Mouse (Mus musculus): Measurements from ENCODE around the gene Pdx1. TPM values are rescaled to one million over a fixed set of nuclear protein-coding genes. Genes with fewer than 3 reads are reported as not detected.

Pdx1 gene
- polyA plus RNA-seq, 1 experiment from 2014 or later, result not detected

- H3K27ac ChIP-seq (ENCODE audit: low read depth, low read length), result no peak overlapping the region
- no peaks in the 10 kb centered on the region for H3K9me3 ChIP-seq (ENCODE audit: control insufficient read depth, low read length)
- 54% methylated on average over 5 of the region's 5 CpGs for WGBS
- H3K4me2 ChIP-seq (ENCODE audit: low read depth, low read length, severe bottlenecking), result no peak overlapping the region
- H3K4me3 ChIP-seq (ENCODE audit: low read depth, low read length), result no peak overlapping the region
- no peak for DNase-seq (ENCODE audit: low spot score)
- ATAC-seq (replicated peaks; ENCODE audit: low FRiP score), result no peak
- H3K27me3 ChIP-seq (ENCODE audit: control insufficient read depth, insufficient read depth, low read length), result peaks cover 87% of the 10 kb centered on the region
- 0 out of 2 replicates have a peak, but pooled peaks cover 2% of the 10 kb centered on the region for H3K4me1 ChIP-seq (replicated peaks; ENCODE audit: control insufficient read depth, insufficient read depth, low read length)
- no peak overlapping the region for H3K9ac ChIP-seq (ENCODE audit: low read length)
- no peaks in the 10 kb centered on the region for H3K36me3 ChIP-seq (ENCODE audit: control insufficient read depth, insufficient read depth, low read length)
Observed at GRCm38 (mm10) chr5:147297249-147297648, 27.5 kb downstream of the Pdx1 start.

GRCm38 (mm10) chr5:147299255-147300000, 29.7 kb downstream of the Pdx1 start:
- ATAC-seq (replicated peaks; ENCODE audit: low FRiP score) (peak; percentile 88), DNase-seq (ENCODE audit: low spot score) (peak; percentile 83)
- no peak overlapping the region for H3K9ac ChIP-seq (ENCODE audit: low read length)
- H3K4me2 ChIP-seq (ENCODE audit: low read depth, low read length, severe bottlenecking), result peak overlapping the region; percentile 12; the same call in 1 of the 2 replicates
- WGBS, result under 1% methylated on average over 41 of the region's 41 CpGs
- H3K4me3 ChIP-seq (ENCODE audit: low read depth, low read length), result 0 out of 2 replicates have a peak overlapping the region, but pooled peaks have one; percentile 0
- peaks cover 4% of the 10 kb centered on the region; the same call in 1 of the 2 replicates for H3K4me1 ChIP-seq (replicated peaks; ENCODE audit: control insufficient read depth, insufficient read depth, low read length)
- no peaks in the 10 kb centered on the region for H3K9me3 ChIP-seq (ENCODE audit: control insufficient read depth, low read length)
- H3K27me3 ChIP-seq (ENCODE audit: control insufficient read depth, insufficient read depth, low read length), result peaks cover 90% of the 10 kb centered on the region
- H3K27ac ChIP-seq (ENCODE audit: low read depth, low read length), result no peak overlapping the region
- H3K36me3 ChIP-seq (ENCODE audit: control insufficient read depth, insufficient read depth, low read length), result no peaks in the 10 kb centered on the region

- no peak for ATAC-seq (replicated peaks; ENCODE audit: low FRiP score)
- Histone ChIP-seq H3K9ac (ENCODE audit: low read length) (no peak overlapping the region), H3K4me1 (replicated peaks; ENCODE audit: control insufficient read depth, insufficient read depth, low read length) (peaks cover 4% of the 10 kb centered on the region; the same call in 1 of the 2 replicates), H3K36me3 (ENCODE audit: control insufficient read depth, insufficient read depth, low read length) (no peaks in the 10 kb centered on the region), H3K4me2 (ENCODE audit: low read depth, low read length, severe bottlenecking) (peak overlapping the region; percentile 12; the same call in 1 of the 2 replicates), H3K27me3 (ENCODE audit: control insufficient read depth, insufficient read depth, low read length) (peaks cover 91% of the 10 kb centered on the region), H3K4me3 (ENCODE audit: low read depth, low read length) (0 out of 2 replicates have a peak overlapping the region, but pooled peaks have one; percentile 0), H3K9me3 (ENCODE audit: control insufficient read depth, low read length) (no peaks in the 10 kb centered on the region), H3K27ac (ENCODE audit: low read depth, low read length) (no peak overlapping the region)
- no peak for DNase-seq (ENCODE audit: low spot score)
- WGBS, result under 1% methylated on average over 4 of the region's 4 CpGs
Observed at GRCm38 (mm10) chr5:147300001-147300363, 30.2 kb downstream of the Pdx1 start.

- Histone ChIP-seq H3K4me1 (replicated peaks; ENCODE audit: control insufficient read depth, insufficient read depth, low read length) (peaks cover 4% of the 10 kb centered on the region), H3K36me3 (ENCODE audit: control insufficient read depth, insufficient read depth, low read length) (no peaks in the 10 kb centered on the region), H3K4me3 (ENCODE audit: low read depth, low read length) (no peak overlapping the region), H3K9ac (ENCODE audit: low read length) (no peak overlapping the region), H3K4me2 (ENCODE audit: low read depth, low read length, severe bottlenecking) (no peak overlapping the region), H3K27ac (ENCODE audit: low read depth, low read length) (no peak overlapping the region), H3K27me3 (ENCODE audit: control insufficient read depth, insufficient read depth, low read length) (peaks cover 93% of the 10 kb centered on the region), H3K9me3 (ENCODE audit: control insufficient read depth, low read length) (no peaks in the 10 kb centered on the region)
- WGBS, result under 1% methylated on average over 21 of the region's 21 CpGs
- ATAC-seq (replicated peaks; ENCODE audit: low FRiP score) (no peak), DNase-seq (ENCODE audit: low spot score) (peak; percentile 48)
Observed at GRCm38 (mm10) chr5:147300917-147301780, 31.4 kb downstream of the Pdx1 start.

- no peaks in the 10 kb centered on the region for H3K36me3 ChIP-seq (ENCODE audit: control insufficient read depth, insufficient read depth, low read length)
- H3K4me2 ChIP-seq (ENCODE audit: low read depth, low read length, severe bottlenecking), result no peak overlapping the region
- ATAC-seq (replicated peaks; ENCODE audit: low FRiP score) (no peak), DNase-seq (ENCODE audit: low spot score) (peak; percentile 54)
- H3K9ac ChIP-seq (ENCODE audit: low read length), result no peak overlapping the region
- no peak overlapping the region for H3K27ac ChIP-seq (ENCODE audit: low read depth, low read length)
- WGBS, result 1% methylated on average over 10 of the region's 10 CpGs
- H3K4me3 ChIP-seq (ENCODE audit: low read depth, low read length), result no peak overlapping the region
- no peaks in the 10 kb centered on the region for H3K9me3 ChIP-seq (ENCODE audit: control insufficient read depth, low read length)
- peaks cover 4% of the 10 kb centered on the region for H3K4me1 ChIP-seq (replicated peaks; ENCODE audit: control insufficient read depth, insufficient read depth, low read length)
- peaks cover 95% of the 10 kb centered on the region for H3K27me3 ChIP-seq (ENCODE audit: control insufficient read depth, insufficient read depth, low read length)
Observed at GRCm38 (mm10) chr5:147301781-147302070, 32.0 kb downstream of the Pdx1 start.

- WGBS, result 3% methylated on average over 8 of the region's 8 CpGs
- H3K4me2 ChIP-seq (ENCODE audit: low read depth, low read length, severe bottlenecking), result no peak overlapping the region
- ATAC-seq (replicated peaks; ENCODE audit: low FRiP score), result no peak
- no peak overlapping the region for H3K27ac ChIP-seq (ENCODE audit: low read depth, low read length)
- no peaks in the 10 kb centered on the region for H3K36me3 ChIP-seq (ENCODE audit: control insufficient read depth, insufficient read depth, low read length)
- peaks cover 4% of the 10 kb centered on the region for H3K4me1 ChIP-seq (replicated peaks; ENCODE audit: control insufficient read depth, insufficient read depth, low read length)
- no peak for DNase-seq (ENCODE audit: low spot score)
- H3K4me3 ChIP-seq (ENCODE audit: low read depth, low read length), result no peak overlapping the region
- no peak overlapping the region for H3K9ac ChIP-seq (ENCODE audit: low read length)
- no peaks in the 10 kb centered on the region for H3K9me3 ChIP-seq (ENCODE audit: control insufficient read depth, low read length)
- peaks cover 95% of the 10 kb centered on the region for H3K27me3 ChIP-seq (ENCODE audit: control insufficient read depth, insufficient read depth, low read length)
Observed at GRCm38 (mm10) chr5:147302141-147302540, 32.4 kb downstream of the Pdx1 start.

GRCm38 (mm10) chr5:147302746-147303400, 33.1 kb downstream of the Pdx1 start:
- no peak for ATAC-seq (replicated peaks; ENCODE audit: low FRiP score)
- no peaks in the 10 kb centered on the region for H3K36me3 ChIP-seq (ENCODE audit: control insufficient read depth, insufficient read depth, low read length)
- 4% methylated on average over 13 of the region's 13 CpGs for WGBS
- H3K4me2 ChIP-seq (ENCODE audit: low read depth, low read length, severe bottlenecking), result no peak overlapping the region
- H3K4me1 ChIP-seq (replicated peaks; ENCODE audit: control insufficient read depth, insufficient read depth, low read length), result peaks cover 4% of the 10 kb centered on the region
- H3K4me3 ChIP-seq (ENCODE audit: low read depth, low read length), result no peak overlapping the region
- DNase-seq (ENCODE audit: low spot score), result no peak
- H3K9me3 ChIP-seq (ENCODE audit: control insufficient read depth, low read length), result no peaks in the 10 kb centered on the region
- H3K9ac ChIP-seq (ENCODE audit: low read length), result no peak overlapping the region
- H3K27ac ChIP-seq (ENCODE audit: low read depth, low read length), result no peak overlapping the region
- peaks cover 98% of the 10 kb centered on the region for H3K27me3 ChIP-seq (ENCODE audit: control insufficient read depth, insufficient read depth, low read length)

GRCm38 (mm10) chr5:147304276-147305155, 34.8 kb downstream of the Pdx1 start:
- H3K9me3 ChIP-seq (ENCODE audit: control insufficient read depth, low read length), result no peaks in the 10 kb centered on the region
- DNase-seq (ENCODE audit: low spot score) (no peak), ATAC-seq (replicated peaks; ENCODE audit: low FRiP score) (no peak)
- H3K36me3 ChIP-seq (ENCODE audit: control insufficient read depth, insufficient read depth, low read length), result no peaks in the 10 kb centered on the region
- H3K4me3 ChIP-seq (ENCODE audit: low read depth, low read length), result no peak overlapping the region
- no peak overlapping the region for H3K9ac ChIP-seq (ENCODE audit: low read length)
- H3K27me3 ChIP-seq (ENCODE audit: control insufficient read depth, insufficient read depth, low read length), result peaks cover 100% of the 10 kb centered on the region
- H3K27ac ChIP-seq (ENCODE audit: low read depth, low read length), result no peak overlapping the region
- no peak overlapping the region for H3K4me2 ChIP-seq (ENCODE audit: low read depth, low read length, severe bottlenecking)
- peaks cover 4% of the 10 kb centered on the region for H3K4me1 ChIP-seq (replicated peaks; ENCODE audit: control insufficient read depth, insufficient read depth, low read length)
- WGBS, result under 1% methylated on average over 52 of the region's 54 CpGs
